Mouse (Mus musculus) olfactory bulb, adult 2 months (tissue): Measurements from ENCODE around the gene Podn.

Source experiments
- CTCF ChIP-seq: fragments of 200-500 bp; IDR thresholded peaks from 2 replicates; pipeline ENCODE4 v1.5.1; 2012; ENCODE audit warnings: low read depth, mild to moderate bottlenecking, low read length, moderate library complexity; ENCODE audit not compliant: insufficient read depth
- POLR2A ChIP-seq: fragments of 200-500 bp; IDR thresholded peaks from 2 replicates; pipeline ENCODE4 v1.6.1; 2012; ENCODE audit warnings: mild to moderate bottlenecking, low read depth, low read length, moderate library complexity; ENCODE audit not compliant: insufficient read depth

GRCm38 (mm10) chr4:108144880-108145279 lies 48.6 kb upstream of the Podn start, which contains the start of gene Scp2:
- TF ChIP-seq CTCF (no peak), POLR2A (no peak)
